Mouse (Mus musculus) retina, postnatal 7 days (tissue): ENCODE measurements around the gene Tmem223.
A peak's percentile ranks its signal among the peaks of the same experiment; 100 is the strongest.

Source experiments
- DNase-seq: peaks from one replicate; pipeline ENCODE4 v3.0.0-alpha.2; 2012; ENCODE audit warnings: low read depth, low spot score

Gene Tmem223

GRCm38 (mm10) chr19:8803204-8803780 lies 32.5 kb downstream of the Tmem223 start:
- no peak for DNase-seq

GRCm38 (mm10) chr19:8803879-8804660 lies 33.3 kb downstream of the Tmem223 start:
- no peak for DNase-seq

- no peak for DNase-seq
Observed at GRCm38 (mm10) chr19:8806810-8807209, 36.0 kb downstream of the Tmem223 start.

GRCm38 (mm10) chr19:8815812-8816211 lies 45.0 kb downstream of the Tmem223 start:
- DNase-seq, result no peak

- DNase-seq, result peak; percentile 70
Observed at GRCm38 (mm10) chr19:8817001-8817400, 46.2 kb downstream of the Tmem223 start.

- no peak for DNase-seq
Observed at GRCm38 (mm10) chr19:8818301-8818798, 47.6 kb downstream of the Tmem223 start.

GRCm38 (mm10) chr19:8818801-8819595 lies 48.2 kb downstream of the Tmem223 start, which contains the start of gene Ttc9c:
Gene Ttc9c, minus strand, starts transcription at chr19:8819333.
- DNase-seq, result peak; percentile 92

DNA sequence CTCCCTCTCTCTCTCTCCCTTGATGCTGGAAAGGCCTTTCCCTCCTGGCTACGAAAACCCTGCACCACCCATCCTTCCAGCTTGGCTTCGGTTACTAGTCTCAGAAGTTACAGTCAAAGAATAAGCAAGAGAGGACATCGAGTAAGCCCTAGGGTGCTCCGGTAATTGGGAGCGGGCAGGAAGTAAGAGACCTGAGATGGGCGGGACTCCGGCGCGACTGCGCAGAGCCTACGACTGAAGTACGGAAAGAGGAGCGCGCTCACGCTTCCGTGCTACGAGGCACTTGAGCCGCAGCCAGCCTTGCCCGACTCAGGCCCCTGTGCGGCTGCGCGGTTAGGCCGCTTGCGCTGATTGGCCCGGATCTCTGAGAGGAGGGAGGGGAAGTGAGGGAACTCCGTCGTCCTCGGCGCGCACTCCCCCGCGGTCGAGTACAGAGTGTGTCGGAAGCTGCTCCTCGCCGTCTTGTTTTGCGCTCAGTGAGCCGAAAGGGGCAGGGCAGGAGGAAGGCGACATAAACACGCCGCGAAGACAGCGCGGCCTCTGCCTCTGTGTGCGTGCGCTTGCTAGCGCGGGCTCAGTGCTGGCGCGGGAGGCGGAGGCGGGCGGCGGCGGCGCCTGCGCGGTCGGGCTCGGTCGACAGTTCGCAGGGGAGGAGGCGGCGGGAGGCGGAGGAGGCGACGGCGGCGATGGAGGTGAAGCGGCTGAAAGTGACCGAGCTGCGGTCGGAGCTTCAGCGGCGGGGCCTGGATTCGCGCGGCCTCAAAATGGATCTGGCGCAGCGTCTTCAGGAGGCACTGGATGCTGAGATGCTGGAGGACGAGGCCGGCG lies 49.0 kb downstream of the Tmem223 start, which contains the start of gene Hnrnpul2:
Gene Hnrnpul2 (plus strand): TSS at position 415 of the 828 bp plus-strand sequence.
- peak; percentile 97 for DNase-seq

- DNase-seq, result no peak
Observed at GRCm38 (mm10) chr19:8820424-8820956, 49.7 kb downstream of the Tmem223 start.

DNA sequence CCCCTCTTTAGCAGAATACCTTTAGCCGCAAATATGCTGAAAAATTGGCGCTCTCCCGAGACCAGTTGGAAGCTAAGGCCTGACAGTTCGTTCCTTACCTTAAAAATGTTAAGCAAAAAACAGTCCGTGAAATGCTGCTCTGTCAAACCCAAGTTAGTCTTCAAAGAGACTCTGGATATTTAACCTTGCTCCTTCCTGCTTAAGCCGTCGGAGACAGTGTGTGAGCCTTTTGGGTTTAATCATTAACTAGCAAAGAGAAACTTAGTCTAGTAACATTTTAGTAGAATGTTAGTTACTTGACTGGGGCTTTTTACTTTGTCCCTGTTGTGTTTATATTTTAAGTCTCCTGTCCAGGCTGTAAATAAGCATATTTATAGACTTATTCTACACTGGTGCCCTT lies 50.4 kb downstream of the Tmem223 start:
- DNase-seq, result no peak
